In the genomic region with DNA sequence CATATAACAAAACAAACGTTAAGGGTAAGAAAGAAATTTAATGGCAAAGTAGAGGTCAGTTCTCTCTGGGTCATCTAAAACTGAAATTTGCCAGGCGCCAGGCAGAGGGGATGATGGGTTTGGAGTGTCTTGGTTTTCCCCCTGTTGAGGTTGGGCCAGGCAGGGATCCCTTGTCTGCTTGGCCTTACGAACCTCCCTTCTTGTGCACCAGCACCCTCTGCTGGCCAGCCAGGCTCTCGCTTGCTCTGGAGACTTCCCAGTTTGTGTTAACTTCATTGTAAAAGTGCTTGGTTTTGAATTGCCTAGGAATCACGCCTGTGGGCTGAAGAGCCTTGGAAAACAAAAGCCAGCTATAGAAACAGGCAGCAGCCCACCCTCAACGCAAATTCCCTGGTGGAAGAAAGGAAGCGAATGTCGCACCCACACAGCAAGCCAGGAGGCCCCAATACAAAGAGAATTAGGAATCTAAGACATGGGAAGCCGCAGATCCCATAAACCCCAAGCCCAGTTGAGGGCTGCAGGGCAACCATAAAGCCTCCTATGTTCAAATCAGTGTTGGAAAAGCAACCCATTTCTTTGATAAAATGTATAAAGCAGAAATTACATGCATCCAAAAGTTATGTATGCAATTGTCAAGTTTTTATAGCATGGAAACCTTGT, we compare ENCODE assay signal across 8 mouse cellular contexts. TPM values are rescaled to one million over a fixed set of nuclear protein-coding genes. Genes with fewer than 3 reads are reported as not detected.
A peak's percentile ranks its signal among the peaks of the same experiment; 100 is the strongest.
DNase-seq lines count a peak whose midpoint lies in the region; ATAC-seq and TF ChIP-seq lines count a peak whose summit lies in the region.

No protein-coding gene starts in this region.

- H3K27me3 ChIP-seq in intestine, embryonic 14.5 days (replicated peaks; ENCODE audit: control insufficient read depth, insufficient read depth, low read length), result no peaks in the 10 kb centered on the region
- no peaks in the 10 kb centered on the region for H3K27me3 ChIP-seq in midbrain, embryonic 14.5 days (ENCODE audit: control insufficient read depth, insufficient read depth, low read length)
- no peaks in the 10 kb centered on the region for H3K27me3 ChIP-seq in small intestine, adult 2 months (ENCODE audit: control insufficient read depth, insufficient read depth, low read length)

- peak; percentile 93 for TF ChIP-seq CTCF in gastrocnemius, adult 2 months (IDR thresholded peaks at IDR 0.05)
- TF ChIP-seq CTCF in small intestine, adult 2 months (IDR thresholded peaks at IDR 0.05; ENCODE audit: extremely low read depth, insufficient read length, insufficient replicate concordance, low read depth, low read length), result peak; percentile 93

- no peaks in the 10 kb centered on the region for H3K4me1 ChIP-seq in intestine, embryonic 14.5 days (replicated peaks; ENCODE audit: control insufficient read depth, insufficient read depth, low read length)
- H3K4me1 ChIP-seq in midbrain, embryonic 14.5 days (ENCODE audit: control insufficient read depth, insufficient read depth, low read length), result no peaks in the 10 kb centered on the region
- no peaks in the 10 kb centered on the region for H3K4me1 ChIP-seq in small intestine, adult 2 months (ENCODE audit: control insufficient read depth, insufficient read depth, insufficient read length, low read length)

- 0 out of 2 replicates have a peak, but pooled peaks have one; percentile 9 for TF ChIP-seq POLR2A in small intestine, adult 2 months (IDR thresholded peaks at IDR 0.05; ENCODE audit: low read depth, low read length)

- no peak overlapping the region for H3K4me3 ChIP-seq in gastrocnemius, adult 2 months
- no peak overlapping the region for H3K4me3 ChIP-seq in intestine, embryonic 14.5 days (ENCODE audit: low read depth, low read length)
- no peak overlapping the region for H3K4me3 ChIP-seq in midbrain, embryonic 14.5 days (replicated peaks; ENCODE audit: low read depth, low read length)
- H3K4me3 ChIP-seq in small intestine, adult 2 months (ENCODE audit: low read depth, low read length), result no peak overlapping the region

- H3K9me3 ChIP-seq in intestine, embryonic 14.5 days (ENCODE audit: control insufficient read depth, low read length), result no peaks in the 10 kb centered on the region
- H3K9me3 ChIP-seq in midbrain, embryonic 14.5 days (ENCODE audit: control insufficient read depth, low read length), result no peaks in the 10 kb centered on the region

- peak; percentile 82 for DNase-seq in layer of hippocampus, adult 11-12 months (ENCODE audit: low spot score)
- no peak for DNase-seq in layer of hippocampus, adult 9-10 months (ENCODE audit: low spot score)
- peak; percentile 75 to 76 for DNase-seq in cerebellum, postnatal 36 days
- peak; percentile 86 for DNase-seq in gastrocnemius, adult 2 months
- DNase-seq in intestine, embryonic 14.5 days (ENCODE audit: low spot score), result peak; percentile 88
- peak; percentile 73 to 79 for DNase-seq in left cerebral cortex, postnatal 36 days (ENCODE audit: low spot score in 2 of 2)
- peak; percentile 89 for DNase-seq in midbrain, embryonic 14.5 days

- no peaks in the 10 kb centered on the region for H3K36me3 ChIP-seq in intestine, embryonic 14.5 days (ENCODE audit: control insufficient read depth, insufficient read depth, low read length)
- no peaks in the 10 kb centered on the region for H3K36me3 ChIP-seq in midbrain, embryonic 14.5 days (ENCODE audit: control insufficient read depth, insufficient read depth, low read length)
- H3K36me3 ChIP-seq in small intestine, adult 2 months (ENCODE audit: control insufficient read depth, insufficient read depth, low read length), result no peaks in the 10 kb centered on the region

- no peak overlapping the region for H3K4me2 ChIP-seq in intestine, embryonic 14.5 days (ENCODE audit: low read length)
- no peak overlapping the region for H3K4me2 ChIP-seq in midbrain, embryonic 14.5 days (ENCODE audit: low read length)

- no peak overlapping the region for H3K27ac ChIP-seq in gastrocnemius, adult 2 months
- H3K27ac ChIP-seq in intestine, embryonic 14.5 days (ENCODE audit: low read depth), result no peak overlapping the region
- H3K27ac ChIP-seq in midbrain, embryonic 14.5 days (replicated peaks; ENCODE audit: low read depth, low read length), result no peak overlapping the region
- H3K27ac ChIP-seq in small intestine, adult 2 months (ENCODE audit: insufficient read depth, low read depth, low read length), result no peak overlapping the region

- intact Hi-C loops in gastrocnemius, adult 2 months (cut with DNase I), result loop anchor here (1.0 to 5.0 kb wide), 2 partner anchors 81 to 144 kb away; no protein-coding TSS in a partner anchor
- intact Hi-C loops in left cerebral cortex, postnatal 36 days (cut with DNase I), result loop anchor here (1.0 to 10.0 kb wide), 2 partner anchors 78 to 145 kb away; no protein-coding TSS in a partner anchor

- H3K9ac ChIP-seq in intestine, embryonic 14.5 days (ENCODE audit: low read length), result no peak overlapping the region
- no peak overlapping the region for H3K9ac ChIP-seq in midbrain, embryonic 14.5 days (replicated peaks; ENCODE audit: low read length)

- 15% methylated on average over 9 of the region's 9 CpGs for WGBS in intestine, embryonic 14.5 days
- 11% methylated on average over 9 of the region's 9 CpGs for WGBS in midbrain, embryonic 14.5 days
- WGBS in small intestine, adult 2 months, result 17% methylated on average over 9 of the region's 9 CpGs

- ATAC-seq in intestine, embryonic 14.5 days (replicated peaks; ENCODE audit: low FRiP score, low TSS enrichment, low read depth), result peak; percentile 72; the same call in 1 of the 2 replicates
- peak; percentile 76; the same call in 1 of the 2 replicates for ATAC-seq in midbrain, embryonic 14.5 days (ENCODE audit: low FRiP score, low TSS enrichment)

RNA-seq across cellular contexts. Expression of gene Boll, which starts 20.0 kb away (rescaled TPM):
- total RNA-seq in gastrocnemius, adult 2 months (2021), result not detected
- 0.18 and 0.22 TPM in 2 replicates for polyA plus RNA-seq in intestine, embryonic 14.5 days (2014; fragmentation: Nextera tagmentation; extraction: Ambion mirVana)
- total RNA-seq in left cerebral cortex, postnatal 36 days (2021), result not detected
- not detected in 2 replicates for polyA plus RNA-seq in midbrain, embryonic 14.5 days (2014; fragmentation: Nextera tagmentation; extraction: Ambion mirVana)
- polyA plus RNA-seq in small intestine, adult 2 months (2012; rRNA removed), result not detected in 2 replicates

RNA-seq across cellular contexts. Expression of gene Plcl1, which starts 22.5 kb away (rescaled TPM):
- total RNA-seq in gastrocnemius, adult 2 months (2021), result 1 to 10 TPM; 4.1 to 4.6 TPM
- polyA plus RNA-seq in intestine, embryonic 14.5 days (2014; fragmentation: Nextera tagmentation; extraction: Ambion mirVana), result 2.0 and 2.1 TPM in 2 replicates
- total RNA-seq in left cerebral cortex, postnatal 36 days (2021), result 10 to 100 TPM; 23.9 to 26.4 TPM
- 5.0 and 5.1 TPM in 2 replicates for polyA plus RNA-seq in midbrain, embryonic 14.5 days (2014; fragmentation: Nextera tagmentation; extraction: Ambion mirVana)
- polyA plus RNA-seq in small intestine, adult 2 months (2012; rRNA removed), result 0.41 and 0.58 TPM in 2 replicates
